Mouse (Mus musculus) heart, adult 2 months (tissue): ENCODE measurements at regions not wholly inside any gene's neighbourhood (a gene's known extent, or its start where the extent isn't known, plus 50 kb on each side); places are given as distances from the start of the nearest gene placed in this dataset.

ENCODE experiments used
- DNase-seq, 2 experiments: peaks; one replicate each; pipeline ENCODE4 v3.0.0; 2021
- H3K27ac ChIP-seq: fragments of 200-600 bp; 2 replicates; pipeline ENCODE4 v1.8.1; 2022
- H3K27me3 ChIP-seq: fragments of 200-500 bp; 2 replicates; pipeline ENCODE4 v1.6.1; 2012; ENCODE audit warnings: mild to moderate bottlenecking, low read length, inconsistent platforms, mixed read lengths; ENCODE audit not compliant: control insufficient read depth, insufficient read depth
- H3K36me3 ChIP-seq: fragments of 200-500 bp; 2 replicates; pipeline ENCODE4 v1.6.1; 2012; ENCODE audit warnings: low read length, inconsistent platforms; ENCODE audit not compliant: control insufficient read depth, insufficient read depth
- H3K4me1 ChIP-seq: fragments of 200-500 bp; 2 replicates; pipeline ENCODE4 v1.6.1; 2011; ENCODE audit warnings: low read length; ENCODE audit not compliant: control insufficient read depth, insufficient read depth
- H3K4me3 ChIP-seq: fragments of 200-600 bp; 2 replicates; pipeline ENCODE4 v1.8.1; 2022
- H3K79me2 ChIP-seq: fragments of 200-500 bp; replicated peaks from 2 replicates; pipeline ENCODE4 v1.6.1; 2012; ENCODE audit warnings: mild to moderate bottlenecking, inconsistent platforms, low read length, moderate library complexity, mixed read lengths; ENCODE audit not compliant: control insufficient read depth, insufficient read depth
- H3K9ac ChIP-seq: fragments of 200-500 bp; 2 replicates; pipeline ENCODE4 v1.6.1; 2012; ENCODE audit warnings: low read depth, mild to moderate bottlenecking, control low read depth, inconsistent platforms, low read length, mixed read lengths
- CTCF ChIP-seq: fragments of 200-600 bp; IDR thresholded peaks from 2 replicates; pipeline ENCODE4 v1.8.1; 2022; ENCODE audit warnings: antibody characterized with exemption, mild to moderate bottlenecking, moderate library complexity
- EP300 ChIP-seq: fragments of 200-500 bp; IDR thresholded peaks from 2 replicates; pipeline ENCODE4 v1.6.1; 2011; ENCODE audit warnings: low read depth, low read length, control low read depth; ENCODE audit not compliant: insufficient read depth
- POLR2A ChIP-seq: fragments of 200-500 bp; IDR thresholded peaks from 2 replicates; pipeline ENCODE4 v1.6.1; 2011; ENCODE audit warnings: mild to moderate bottlenecking, low read depth, low read length, control low read depth; ENCODE audit not compliant: insufficient read depth
- WGBS: fragments of 180-500 bp; shearing (Covaris S2); methylation state at CpG from one replicate; pipeline ENCODE4 v1.1.7; 2018; 5-methylcytosine and 5-hydroxymethylcytosine counted together
- intact Hi-C: fragments of 180-260 bp; cut with DNase I; formaldehyde crosslinking; loops from one replicate; pipeline ENCODE4 v1.15.1; 2025

DNA sequence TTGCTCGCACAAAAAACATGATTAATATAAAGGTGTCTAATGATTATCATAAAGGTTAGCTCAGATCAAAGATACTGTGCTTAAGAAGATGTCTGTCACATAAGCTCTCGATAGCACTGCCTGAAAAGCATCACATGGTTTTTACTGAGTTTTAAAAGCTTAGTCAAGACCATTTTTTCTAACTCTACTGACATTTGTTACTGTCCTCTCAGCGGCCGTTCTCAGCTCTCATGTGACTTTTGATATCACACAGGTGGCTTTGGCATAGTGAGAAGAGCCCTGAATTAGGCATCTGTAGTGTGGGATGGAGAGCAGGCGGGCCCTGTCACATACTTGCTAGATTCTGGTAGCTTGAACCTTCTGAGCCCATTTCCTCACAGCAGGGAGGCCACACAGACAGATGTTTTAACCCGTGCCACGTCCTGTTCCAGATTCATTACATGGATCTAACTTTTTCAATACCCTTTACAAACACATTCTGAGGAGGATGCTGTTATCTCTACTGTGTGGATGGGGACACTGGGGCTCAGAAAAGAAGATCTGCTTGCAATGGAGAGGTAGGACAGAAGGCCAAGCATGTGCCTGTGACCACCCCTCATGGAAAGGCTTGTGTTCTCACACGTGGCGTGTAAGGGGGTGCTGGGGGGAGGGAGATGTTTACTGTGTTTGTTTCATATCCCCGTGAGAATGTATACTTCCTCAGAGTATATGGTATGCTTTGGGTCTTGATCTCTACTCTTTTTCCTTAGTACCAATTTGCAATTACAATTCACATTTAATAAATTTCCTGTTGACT, 187.0 kb upstream of the Zc3h12c start:
- H3K79me2 ChIP-seq, result no peaks in the 10 kb centered on the region
- H3K4me3 ChIP-seq, result no peak overlapping the region
- intact Hi-C loops, result no loop called here
- no peaks in the 10 kb centered on the region for H3K36me3 ChIP-seq
- H3K9ac ChIP-seq, result no peak overlapping the region
- no peak overlapping the region for H3K27ac ChIP-seq
- 66% methylated on average over 10 of the region's 10 CpGs for WGBS
- H3K27me3 ChIP-seq, result no peaks in the 10 kb centered on the region
- DNase-seq, result no peak
- TF ChIP-seq EP300 (no peak), POLR2A (no peak), CTCF (no peak)
- H3K4me1 ChIP-seq, result no peaks in the 10 kb centered on the region

DNA sequence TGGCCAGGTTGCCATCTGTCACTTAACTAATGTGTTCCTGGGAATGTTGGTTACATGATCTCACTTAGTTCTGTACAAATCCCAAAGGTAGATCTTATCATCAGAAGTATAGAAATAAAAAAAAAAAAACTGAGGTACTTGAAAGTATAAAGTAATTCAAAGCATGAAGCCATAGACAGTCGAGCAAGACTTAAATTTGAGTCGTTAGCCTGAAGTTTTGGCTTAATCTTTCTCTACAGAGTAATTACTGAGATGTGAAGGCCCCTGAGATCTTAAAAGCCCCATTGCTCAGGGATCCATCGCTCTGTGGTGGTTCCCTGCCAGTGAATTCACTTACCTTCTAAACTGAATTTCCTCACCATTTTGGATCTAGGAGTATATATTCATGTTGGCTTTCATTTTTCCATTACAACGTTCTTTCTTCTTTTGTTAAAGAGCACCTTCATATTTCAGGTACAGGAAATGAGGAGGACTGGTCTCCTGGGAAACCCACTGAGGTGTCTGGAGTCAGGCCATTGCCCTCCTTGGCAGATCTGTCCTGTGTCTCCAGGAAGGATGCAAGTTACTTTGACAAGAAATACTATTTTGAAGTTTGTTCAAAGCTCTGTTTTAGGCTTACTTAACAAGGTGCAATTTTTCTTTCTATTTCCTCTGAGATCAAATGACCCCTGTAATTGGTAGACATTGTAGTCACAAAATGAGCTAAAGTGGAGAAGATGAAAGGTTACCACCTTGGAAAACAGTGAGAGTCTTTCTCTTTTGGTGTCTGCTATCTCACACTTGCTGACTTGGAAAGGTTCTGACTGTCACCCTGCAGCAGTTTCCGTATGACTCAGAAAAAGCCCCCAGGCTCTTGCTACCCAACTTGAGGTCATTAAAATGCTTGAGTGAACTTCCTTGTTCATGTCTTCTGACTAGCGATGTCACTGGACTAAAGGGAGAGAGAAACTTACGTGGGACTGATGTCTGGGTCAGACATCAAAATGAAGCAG, 180.5 kb upstream of the Zc3h12c start:
- no peak overlapping the region for H3K27ac ChIP-seq
- no peak overlapping the region for H3K4me3 ChIP-seq
- no peaks in the 10 kb centered on the region for H3K4me1 ChIP-seq
- H3K36me3 ChIP-seq, result no peaks in the 10 kb centered on the region
- H3K79me2 ChIP-seq, result no peaks in the 10 kb centered on the region
- no peaks in the 10 kb centered on the region for H3K27me3 ChIP-seq
- no peak overlapping the region for H3K9ac ChIP-seq
- intact Hi-C loops, result no loop called here
- 76% methylated on average over 7 of the region's 7 CpGs for WGBS
- no peak for DNase-seq
- TF ChIP-seq POLR2A, result no peak
- TF ChIP-seq CTCF, result no peak
- no peak for TF ChIP-seq EP300

DNA sequence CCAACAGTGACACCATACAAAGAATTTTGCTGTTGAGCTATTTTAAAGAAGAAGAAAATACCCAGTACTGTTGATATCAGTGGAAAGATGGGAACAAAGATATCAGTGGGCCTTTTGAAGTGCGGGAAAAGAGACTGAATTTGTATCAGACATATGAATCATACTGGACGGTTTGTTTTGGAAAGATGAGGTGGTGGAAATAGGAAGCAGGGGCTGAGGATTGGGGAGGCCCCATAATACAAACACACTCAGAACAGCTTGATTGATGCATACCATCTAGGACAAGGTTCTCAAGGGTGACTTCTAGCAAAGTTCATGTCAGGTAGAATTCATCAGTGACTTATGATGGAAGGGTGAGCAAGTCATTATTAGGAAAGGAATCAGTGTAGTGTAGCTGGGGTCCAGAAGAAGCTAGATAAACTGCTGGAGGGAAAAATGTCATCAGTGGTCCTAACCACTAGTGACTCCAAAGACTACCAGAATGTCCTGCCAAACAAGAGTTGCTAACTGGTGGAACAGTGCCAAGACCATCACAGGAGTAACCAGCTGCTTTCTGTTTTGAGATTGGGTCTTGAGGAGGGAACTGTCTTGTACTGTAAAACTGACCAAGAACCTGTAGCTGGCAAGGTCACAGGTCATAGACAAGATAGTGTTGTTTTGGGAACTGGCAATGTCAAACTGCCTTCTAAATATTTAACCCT, 176.0 kb upstream of the Zc3h12c start:
- WGBS, result 42% methylated on average over 2 of the region's 2 CpGs
- DNase-seq, result no peak
- intact Hi-C loops, result no loop called here
- H3K27me3 ChIP-seq, result no peaks in the 10 kb centered on the region
- TF ChIP-seq POLR2A, result no peak
- no peak for TF ChIP-seq EP300
- H3K79me2 ChIP-seq, result no peaks in the 10 kb centered on the region
- H3K4me1 ChIP-seq, result no peaks in the 10 kb centered on the region
- no peaks in the 10 kb centered on the region for H3K36me3 ChIP-seq
- no peak overlapping the region for H3K27ac ChIP-seq
- no peak overlapping the region for H3K9ac ChIP-seq
- no peak overlapping the region for H3K4me3 ChIP-seq

DNA sequence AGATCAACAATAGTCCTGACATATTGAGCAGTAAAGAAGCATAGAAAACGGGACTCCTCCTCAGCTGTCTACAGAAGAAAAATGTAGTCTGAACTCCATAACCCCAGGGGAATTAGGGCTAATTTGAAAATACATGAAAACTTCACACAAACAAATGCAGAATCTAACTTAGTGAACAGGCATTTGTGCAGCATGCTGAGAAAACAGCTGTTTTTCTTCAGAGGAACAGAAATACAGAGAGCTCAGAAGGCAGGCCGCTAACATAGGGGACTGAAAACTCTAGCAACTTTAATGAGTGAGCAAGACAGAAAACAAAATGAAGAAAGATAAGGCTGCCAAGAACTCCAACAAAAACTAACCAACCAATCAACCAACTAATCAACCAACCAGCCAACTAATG, 172.7 kb upstream of the Zc3h12c start:
- no peak for TF ChIP-seq CTCF
- no peak for TF ChIP-seq POLR2A
- no peak for TF ChIP-seq EP300
- 71% methylated on average over 2 of the region's 2 CpGs for WGBS
- no peaks in the 10 kb centered on the region for H3K4me1 ChIP-seq

DNA sequence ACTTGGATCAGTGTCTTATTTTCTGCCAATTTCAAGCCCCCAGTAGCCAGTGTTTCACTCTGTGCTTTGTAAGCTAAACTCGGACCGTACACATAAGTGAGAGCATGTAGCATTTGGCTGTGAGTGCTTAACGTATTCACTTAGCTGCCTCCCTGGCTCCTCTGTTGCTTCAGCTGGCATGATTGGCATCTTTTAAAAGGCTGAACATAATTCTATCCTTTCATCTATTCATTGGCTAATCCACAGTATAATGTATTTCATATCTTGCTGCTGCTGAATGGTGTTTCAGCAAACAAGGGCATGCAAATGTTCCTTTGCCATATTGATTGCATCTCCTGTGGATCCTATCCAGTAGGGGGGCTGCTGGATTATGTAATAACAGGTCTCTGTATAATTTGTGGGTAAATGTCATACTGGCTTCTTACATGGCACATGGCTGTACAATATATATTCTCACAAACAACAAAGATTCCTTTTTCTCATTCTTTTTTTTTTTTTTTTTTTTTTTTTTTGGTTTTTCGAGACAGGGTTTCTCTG, 169.5 kb upstream of the Zc3h12c start:
- no peaks in the 10 kb centered on the region for H3K4me1 ChIP-seq
- H3K27me3 ChIP-seq, result no peaks in the 10 kb centered on the region
- intact Hi-C loops, result no loop called here
- 79% methylated on average over 4 of the region's 4 CpGs for WGBS
- no peak overlapping the region for H3K27ac ChIP-seq
- H3K9ac ChIP-seq, result no peak overlapping the region
- no peak for DNase-seq
- TF ChIP-seq POLR2A, result no peak
- TF ChIP-seq CTCF, result no peak
- no peak for TF ChIP-seq EP300
- H3K36me3 ChIP-seq, result no peaks in the 10 kb centered on the region
- no peak overlapping the region for H3K4me3 ChIP-seq
- H3K79me2 ChIP-seq, result no peaks in the 10 kb centered on the region

More for the DNA sequence above, 172.7 kb upstream of the Zc3h12c start:
- H3K27ac ChIP-seq, result no peak overlapping the region
- H3K27me3 ChIP-seq, result no peaks in the 10 kb centered on the region
- H3K36me3 ChIP-seq, result no peaks in the 10 kb centered on the region
- no peak overlapping the region for H3K9ac ChIP-seq
- no peak overlapping the region for H3K4me3 ChIP-seq
- no peaks in the 10 kb centered on the region for H3K79me2 ChIP-seq
- intact Hi-C loops, result no loop called here
- DNase-seq, result no peak
